Mouse (Mus musculus) left cerebral cortex, postnatal 36 days (tissue): ENCODE measurements around the gene Galntl6. TPM values are rescaled to one million over a fixed set of nuclear protein-coding genes. Genes with fewer than 3 reads are reported as not detected.
A peak's percentile ranks its signal among the peaks of the same experiment; 100 is the strongest.

Experiments
- DNase-seq, 2 experiments: peaks; one replicate each; pipeline ENCODE4 v3.0.0; 2021 to 2022; ENCODE audit warnings: low spot score in 2 of 2, mixed read lengths in 1 of 2
- intact Hi-C: fragments of 180-260 bp; cut with DNase I; formaldehyde crosslinking; loops from one replicate; pipeline ENCODE4 v1.15.1; 2025
- total RNA-seq, 2 experiments: library from RNA; stranded (reverse); gene quantifications; 2 replicates each; pipeline ENCODE4 v1.2.3; 2021

Gene Galntl6
- total RNA-seq, result 10 to 100 TPM; 27.2 to 36.1 TPM

DNA sequence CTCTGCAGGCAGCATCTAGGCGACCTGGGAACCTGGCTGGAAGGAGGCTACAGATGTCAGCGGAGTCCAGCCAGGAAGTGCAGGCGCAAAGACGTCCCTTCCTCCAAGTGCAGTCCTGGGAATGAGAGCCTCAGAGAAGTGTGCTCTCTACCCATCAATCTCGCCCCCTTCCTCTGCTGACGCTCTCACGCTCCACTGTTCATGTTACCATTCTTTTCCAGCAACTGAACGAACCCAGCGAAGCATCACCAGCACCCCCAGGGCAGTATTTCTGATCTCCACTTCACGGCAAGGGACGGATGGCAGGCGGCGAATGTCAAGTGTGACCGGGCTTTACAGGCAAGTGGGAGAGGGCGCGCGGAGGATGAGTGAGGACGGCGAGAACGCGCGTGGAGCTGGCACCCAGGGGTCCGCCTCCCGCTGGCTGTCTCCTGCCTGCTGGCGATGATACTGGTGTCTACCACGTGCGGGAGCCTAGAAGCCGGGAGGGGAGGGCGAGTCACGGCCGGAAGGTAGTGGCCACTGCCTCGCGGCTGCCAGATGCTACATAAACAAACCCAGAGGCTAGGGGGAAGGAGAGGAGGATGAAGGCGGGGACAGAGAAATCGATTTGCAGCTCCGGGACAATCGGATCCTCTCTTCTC lies at the start of gene Galntl6:
Gene Galntl6, minus strand, starts transcription at position 445 of the 644 bp plus-strand sequence.
- intact Hi-C loops, result loop anchor here (10.0 kb wide), 1 partner anchor 348 kb away; no protein-coding TSS in a partner anchor
- peak; percentile 54 to 63 for DNase-seq

DNA sequence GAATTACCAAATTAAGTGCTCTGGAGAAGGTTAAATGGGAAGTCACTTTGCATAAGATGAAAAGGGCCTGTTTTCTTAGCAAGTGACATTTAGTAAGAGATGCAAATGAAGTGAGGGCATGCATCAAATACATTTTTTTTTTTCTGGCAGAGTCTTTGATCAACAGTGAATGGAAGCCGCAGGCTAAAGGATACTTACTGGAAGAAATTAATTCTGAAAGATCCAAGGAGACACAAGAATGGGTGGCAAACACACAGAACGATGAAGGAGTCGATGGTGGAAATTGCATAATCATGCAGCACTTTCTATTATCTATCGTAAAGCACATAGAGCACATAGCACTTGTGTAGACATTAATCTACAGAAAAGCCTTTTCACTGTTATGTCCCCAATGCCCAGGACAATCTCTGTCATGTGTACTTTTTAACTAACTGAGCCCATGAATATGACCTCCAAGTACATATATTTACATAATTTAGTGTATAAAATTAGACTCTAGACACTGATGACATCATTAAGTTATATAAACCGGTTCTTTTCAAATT lies 44.8 kb upstream of the Galntl6 start:
- intact Hi-C loops, result no loop called here
- DNase-seq, result no peak

- intact Hi-C loops, result no loop called here
- DNase-seq, result no peak
Observed at GRCm38 (mm10) chr8:58943773-58944172, 31.3 kb upstream of the Galntl6 start.

- no peak for DNase-seq
Observed at GRCm38 (mm10) chr8:58931066-58931465, 18.6 kb upstream of the Galntl6 start.

GRCm38 (mm10) chr8:58915142-58915541 lies 2.7 kb upstream of the Galntl6 start:
- intact Hi-C loops, result loop anchor here (10.0 kb wide), 1 partner anchor 350 kb away; no protein-coding TSS in a partner anchor
- DNase-seq, result no peak

More at GRCm38 (mm10) chr8:58931066-58931465, 18.6 kb upstream of the Galntl6 start:
- intact Hi-C loops, result no loop called here

GRCm38 (mm10) chr8:58913640-58913968 lies 1.2 kb upstream of the Galntl6 start:
- no peak for DNase-seq
- intact Hi-C loops, result loop anchor here (10.0 kb wide), 1 partner anchor 349 kb away; no protein-coding TSS in a partner anchor

DNA sequence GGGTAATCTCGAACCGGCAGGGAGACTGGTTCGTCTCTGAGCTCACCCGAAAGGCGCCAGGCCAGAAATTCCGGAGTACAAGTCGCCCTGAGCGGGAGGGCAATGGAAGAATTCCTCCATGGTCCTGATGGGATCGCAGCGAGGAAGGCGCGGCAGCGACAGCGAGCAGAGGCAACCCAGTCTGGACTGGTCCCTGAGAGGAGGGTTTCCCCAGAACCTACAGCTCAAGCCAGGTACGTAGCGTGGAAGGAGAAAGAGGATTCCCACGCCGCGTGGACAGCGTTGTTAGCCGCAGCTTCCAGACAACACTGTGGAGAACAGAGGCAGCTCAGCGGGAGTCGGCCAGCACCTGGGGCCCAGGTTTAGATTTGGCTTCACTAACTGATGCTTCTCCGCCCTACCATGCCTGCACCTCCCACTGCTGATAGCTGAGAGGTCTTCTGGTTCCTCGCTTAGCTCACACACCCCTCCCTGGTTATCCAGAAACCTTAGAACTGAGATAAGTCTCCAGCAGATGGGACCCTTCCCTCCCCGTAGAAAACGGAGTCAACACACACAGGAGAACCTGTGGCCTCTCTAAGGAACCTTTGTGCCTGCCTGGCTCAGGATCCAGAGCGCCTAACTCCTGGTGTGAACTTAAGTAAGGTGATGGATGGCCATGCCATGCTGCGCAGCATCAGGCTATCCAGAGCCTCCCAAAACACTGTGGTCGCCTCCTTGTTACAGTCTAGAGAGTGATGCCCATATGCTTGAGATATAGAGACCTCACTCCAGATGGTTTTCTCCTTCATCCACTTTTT lies 600 bp upstream of the Galntl6 start:
- peak; percentile 41 to 54 for DNase-seq
- intact Hi-C loops, result loop anchor here (10.0 kb wide), 1 partner anchor 348 kb away; no protein-coding TSS in a partner anchor

DNA sequence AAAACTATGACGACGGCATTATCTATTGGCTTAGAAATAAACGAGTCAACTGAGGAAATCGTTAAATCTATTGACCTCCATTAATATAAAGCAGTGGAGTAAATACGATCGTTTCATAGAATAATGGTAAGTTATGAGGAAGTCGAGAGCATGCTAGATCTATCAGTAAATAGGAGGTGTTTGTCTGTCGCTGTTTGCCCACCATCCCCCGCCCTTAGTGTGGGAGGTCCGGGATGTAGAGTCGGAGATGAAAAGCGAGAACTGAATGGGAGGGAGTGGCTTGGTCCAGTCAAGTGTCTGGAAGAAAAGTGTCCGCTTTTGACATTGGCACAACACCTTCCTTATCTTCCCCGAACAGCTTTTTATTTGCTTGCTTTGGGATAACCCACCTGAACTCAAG lies 763 bp downstream of the Galntl6 start, which contains the start of gene BC030500:
Gene BC030500, plus strand, starts transcription at position 79 of the 400 bp plus-strand sequence.
- intact Hi-C loops, result loop anchor here (10.0 kb wide), 1 partner anchor 347 kb away; no protein-coding TSS in a partner anchor
- DNase-seq, result peak in 1 of 2 experiments; percentile 7

- intact Hi-C loops, result no loop called here
- DNase-seq, result no peak
Observed at GRCm38 (mm10) chr8:58904465-58904864, 8.0 kb downstream of the Galntl6 start.

DNA sequence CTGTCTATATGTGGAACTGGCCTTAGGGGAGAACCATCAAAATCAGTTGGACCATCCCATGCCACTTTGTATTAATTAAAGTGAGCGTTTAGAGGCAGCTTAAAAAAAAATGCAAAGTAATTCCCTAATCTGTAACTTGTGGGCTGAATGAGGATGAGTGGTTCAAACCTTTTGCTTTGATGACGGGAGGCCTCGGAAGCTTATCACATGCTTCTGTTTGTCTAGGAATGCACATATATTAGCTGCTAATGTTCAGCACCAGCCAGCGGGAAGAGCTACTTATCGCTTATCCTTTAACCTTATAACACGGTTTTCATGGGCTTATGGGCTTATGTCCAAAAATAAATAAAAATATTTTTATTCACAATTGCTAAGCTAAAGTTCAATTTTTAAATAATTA lies 16.5 kb downstream of the Galntl6 start:
- intact Hi-C loops, result no loop called here
- no peak for DNase-seq

GRCm38 (mm10) chr8:58890591-58890990 lies 21.8 kb downstream of the Galntl6 start:
- no peak for DNase-seq
- intact Hi-C loops, result no loop called here

GRCm38 (mm10) chr8:58886405-58886804 lies 26.0 kb downstream of the Galntl6 start:
- intact Hi-C loops, result loop anchor here (10.0 kb wide), 1 partner anchor 952 kb away; no protein-coding TSS in a partner anchor

GRCm38 (mm10) chr8:58824347-58824746 lies 88.1 kb downstream of the Galntl6 start:
- intact Hi-C loops, result no loop called here
- DNase-seq, result no peak

More at GRCm38 (mm10) chr8:58886405-58886804, 26.0 kb downstream of the Galntl6 start:
- DNase-seq, result no peak

DNA sequence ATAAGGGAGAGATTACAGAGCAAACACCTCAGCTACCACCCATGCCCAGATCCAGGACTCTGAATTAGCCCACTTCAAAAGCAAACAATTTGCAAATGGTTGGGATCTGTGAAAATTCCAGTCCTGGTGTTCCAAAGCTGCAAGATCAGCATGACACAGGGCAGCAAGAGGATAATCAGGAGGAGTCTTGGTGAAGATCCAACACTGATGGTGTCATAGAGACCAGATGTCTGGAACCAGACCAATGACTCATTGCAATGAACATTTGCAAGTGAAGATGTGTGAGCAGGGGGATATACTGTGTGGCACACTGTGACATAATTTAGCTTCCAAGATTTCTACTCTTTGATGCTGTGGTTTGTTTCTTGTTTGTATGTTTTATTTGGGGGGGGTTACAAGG lies 107.2 kb downstream of the Galntl6 start:
- no peak for DNase-seq
- intact Hi-C loops, result no loop called here

- intact Hi-C loops, result no loop called here
- no peak for DNase-seq
Observed at GRCm38 (mm10) chr8:58801847-58802246, 110.6 kb downstream of the Galntl6 start.

GRCm38 (mm10) chr8:58753769-58754168 lies 158.7 kb downstream of the Galntl6 start:
- DNase-seq, result no peak
- intact Hi-C loops, result no loop called here

GRCm38 (mm10) chr8:58737963-58738362 lies 174.5 kb downstream of the Galntl6 start:
- intact Hi-C loops, result no loop called here
- no peak for DNase-seq

DNA sequence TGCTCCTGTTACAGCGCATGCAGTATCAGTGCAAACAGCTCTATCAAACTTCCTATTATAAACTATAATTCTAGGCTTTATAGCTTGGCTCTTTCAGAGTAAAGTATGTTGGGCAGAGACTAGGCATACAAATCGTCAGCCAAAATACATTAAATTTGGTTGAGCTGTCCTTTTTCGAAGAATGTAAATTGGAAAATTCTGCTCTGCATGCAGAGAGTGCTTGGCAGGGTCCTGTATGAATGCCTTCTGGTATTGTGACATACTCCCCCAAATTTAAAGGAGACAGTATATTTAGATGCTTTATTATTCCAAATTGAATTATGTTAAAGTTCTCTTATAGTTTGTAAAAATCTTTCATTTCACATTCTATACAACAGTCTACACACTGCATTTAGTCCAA lies 220.7 kb downstream of the Galntl6 start:
- intact Hi-C loops, result no loop called here
- DNase-seq, result no peak

DNA sequence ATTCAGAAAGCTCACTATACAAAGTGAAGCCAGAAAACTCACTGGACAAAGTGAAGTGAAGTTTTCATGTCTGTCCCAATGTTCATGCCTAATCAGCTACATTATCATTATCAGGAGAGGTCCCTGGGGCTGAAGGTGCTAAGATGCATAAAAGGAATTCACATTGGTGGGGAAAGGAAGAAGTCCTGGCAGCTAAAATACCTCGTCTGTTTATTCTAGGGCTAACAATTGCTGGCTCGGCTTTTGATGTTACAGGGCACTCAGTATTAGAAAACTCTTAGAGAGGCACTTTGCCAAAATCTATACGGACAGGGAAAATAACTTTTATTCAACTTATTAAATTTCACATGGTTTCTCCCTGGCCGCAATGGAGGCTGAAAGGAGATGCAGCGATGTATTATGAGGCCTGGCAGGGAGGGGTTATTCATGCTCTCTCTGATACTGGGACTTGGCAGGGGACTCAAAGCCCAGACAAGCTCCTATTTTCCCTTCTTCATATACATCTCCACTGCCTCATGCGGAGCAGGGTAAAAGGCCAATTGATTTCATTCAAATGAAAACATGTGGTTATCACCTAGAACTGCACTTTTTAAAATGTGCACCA lies 234.5 kb downstream of the Galntl6 start:
- intact Hi-C loops, result loop anchor here (10.0 kb wide), 1 partner anchor 1787 kb away; no protein-coding TSS in a partner anchor
- DNase-seq, result no peak

DNA sequence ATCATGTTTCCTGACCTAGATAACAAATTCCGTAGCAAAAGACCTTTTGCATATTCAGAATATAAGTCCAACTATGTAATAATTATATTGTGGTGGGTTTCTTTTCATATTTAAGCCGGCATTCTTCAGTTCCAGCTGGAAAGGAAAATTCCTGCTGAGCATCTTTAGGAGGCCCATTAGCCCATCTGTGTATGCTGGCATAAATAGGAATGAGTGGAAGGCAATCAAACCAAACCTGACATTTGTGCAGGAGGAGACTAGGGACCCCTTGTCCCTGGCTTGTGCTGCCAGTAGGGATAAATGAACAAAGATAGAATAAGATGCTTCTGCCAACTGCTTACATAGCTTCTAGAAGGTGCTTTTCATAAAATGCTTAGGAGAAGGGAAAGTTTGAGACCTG lies 243.4 kb downstream of the Galntl6 start:
- DNase-seq, result no peak
- intact Hi-C loops, result no loop called here
